Mouse (Mus musculus): ENCODE measurements around the gene Sergef.

DNA sequence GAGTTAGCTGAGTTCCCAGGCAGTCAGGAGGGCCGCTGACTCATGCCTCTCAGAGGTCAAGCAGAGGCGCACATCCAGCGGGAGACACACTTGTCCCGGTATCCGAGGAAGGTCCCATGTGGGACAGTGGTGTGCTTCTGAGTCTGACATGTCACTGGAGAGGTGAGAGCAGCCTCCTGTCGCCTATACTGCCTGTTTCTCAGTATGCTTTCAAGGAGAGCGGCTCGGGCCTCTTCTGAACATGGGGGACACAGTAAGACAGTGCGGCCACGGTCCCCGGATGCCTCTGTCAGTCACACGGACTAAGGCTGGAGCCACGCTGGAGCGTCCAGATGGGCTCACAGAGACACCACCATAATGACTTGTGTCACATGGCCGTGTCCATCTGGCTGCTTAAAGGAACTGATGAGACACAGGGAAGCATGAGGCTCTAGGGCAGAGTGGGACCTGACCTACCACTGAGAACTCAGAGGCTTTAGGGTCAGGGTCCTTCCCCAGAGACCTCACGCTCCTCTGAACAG, 221.4 kb downstream of the Sergef start:
- no peak for TF ChIP-seq CTCF (IDR thresholded peaks at IDR 0.05; ENCODE audit: borderline replicate concordance, control insufficient read depth, extremely low read depth, insufficient read depth, low read length, poor library complexity)
- TF ChIP-seq POLR2A (IDR thresholded peaks at IDR 0.05; ENCODE audit: control insufficient read depth, extremely low read depth, insufficient read depth, low read length, poor library complexity): no peak

Data from thymus, adult 2 months (tissue).